Mouse (Mus musculus) T-helper 17 cell (primary cell): Measurements from ENCODE around the gene Gm28042.

Experiments used
- in situ Hi-C, 2 experiments: fragments of 300-600 bp; cut with MboI, MseI; formaldehyde crosslinking; loops; 1 replicate in 1 of 2; 2 replicates in 1 of 2; pipeline ENCODE4 v1.15.1; 2025; ENCODE audit warnings: high pct_unique_total_duplicates in 2 of 2

The Gm28042 gene

DNA sequence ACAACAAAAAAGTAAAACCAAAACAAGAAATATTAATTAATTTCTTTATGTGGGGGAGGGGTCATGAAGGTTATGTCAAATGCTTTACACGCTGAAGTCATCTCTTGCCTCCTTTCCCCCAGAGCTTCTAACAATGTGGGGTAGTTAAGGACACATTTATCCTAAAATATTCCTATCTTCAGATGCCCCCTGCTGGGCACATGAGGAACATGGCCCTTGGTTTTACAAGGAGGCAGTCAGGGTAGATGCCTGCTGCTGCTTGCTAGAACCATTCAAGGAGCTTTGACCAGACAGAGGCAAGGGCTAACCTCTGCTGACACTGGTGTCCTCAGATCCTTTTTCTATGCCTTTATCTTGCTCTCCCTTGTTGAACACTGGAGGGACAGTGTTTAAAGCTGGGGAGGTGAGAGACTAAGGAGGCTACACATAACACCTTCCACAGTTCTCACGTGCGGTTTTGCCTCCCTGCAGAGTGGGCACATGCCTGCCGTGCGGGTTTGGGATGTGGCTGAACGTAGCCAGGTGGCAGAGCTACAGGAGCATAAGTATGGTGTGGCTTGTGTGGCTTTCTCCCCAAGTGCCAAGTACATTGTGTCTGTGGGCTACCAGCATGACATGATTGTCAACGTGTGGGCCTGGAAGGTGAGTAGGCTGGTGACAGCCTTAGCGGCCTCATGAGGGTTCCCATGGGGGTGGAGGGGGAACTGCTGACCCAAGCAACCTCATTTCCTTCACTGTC lies 15.7 kb upstream of the Gm28042 start:
- in situ Hi-C loops, result no loop called here

DNA sequence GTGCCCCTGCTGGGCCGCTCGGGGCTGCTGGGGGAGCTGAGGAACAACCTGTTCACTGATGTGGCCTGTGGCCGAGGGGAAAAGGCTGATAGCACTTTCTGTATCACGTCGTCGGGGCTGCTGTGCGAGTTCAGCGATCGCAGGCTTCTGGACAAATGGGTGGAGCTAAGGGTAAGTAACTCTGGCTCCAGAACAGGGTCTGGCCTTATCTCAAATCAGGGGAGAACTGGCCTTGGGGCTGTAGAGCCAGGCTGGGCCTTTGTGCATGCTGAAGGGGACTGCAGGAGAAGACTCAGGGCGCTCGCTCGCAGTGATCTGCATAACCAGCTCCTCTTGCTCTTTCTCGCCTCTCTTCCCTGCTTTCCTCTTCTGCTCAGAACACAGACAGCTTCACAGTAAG lies 14.4 kb upstream of the Gm28042 start:
- in situ Hi-C loops, result no loop called here

DNA sequence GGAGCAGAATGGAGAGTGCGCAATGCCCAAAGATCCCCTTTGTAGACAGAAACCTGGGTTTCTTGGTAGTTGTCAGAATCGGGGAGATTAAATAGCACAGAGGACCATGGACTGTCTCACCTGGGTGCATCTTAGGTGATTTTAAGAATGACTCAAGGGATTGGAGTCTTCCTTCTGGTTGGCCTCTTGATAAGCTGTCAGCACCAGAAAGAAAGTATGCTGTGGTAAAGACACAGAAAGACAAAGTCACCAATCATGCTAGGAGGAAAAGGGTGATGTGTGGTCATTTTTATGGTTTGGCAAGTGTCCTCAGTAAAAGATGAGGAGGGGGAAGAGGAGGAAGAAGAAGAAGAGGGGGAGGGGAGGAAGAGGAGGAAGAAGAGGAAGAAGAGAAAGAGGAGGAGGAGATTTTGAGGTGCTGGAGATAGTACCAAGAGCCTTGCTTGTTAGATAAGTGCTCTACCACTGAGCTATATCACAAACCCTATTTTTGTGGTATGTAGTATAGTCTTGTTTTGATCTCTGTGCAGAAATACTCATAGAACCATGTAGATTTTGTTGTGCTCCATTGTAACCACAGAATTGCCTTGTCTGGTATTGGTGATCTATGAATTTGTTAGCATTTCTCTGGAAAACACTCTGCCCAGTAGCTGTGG lies 13.3 kb upstream of the Gm28042 start:
- in situ Hi-C loops, result no loop called here

DNA sequence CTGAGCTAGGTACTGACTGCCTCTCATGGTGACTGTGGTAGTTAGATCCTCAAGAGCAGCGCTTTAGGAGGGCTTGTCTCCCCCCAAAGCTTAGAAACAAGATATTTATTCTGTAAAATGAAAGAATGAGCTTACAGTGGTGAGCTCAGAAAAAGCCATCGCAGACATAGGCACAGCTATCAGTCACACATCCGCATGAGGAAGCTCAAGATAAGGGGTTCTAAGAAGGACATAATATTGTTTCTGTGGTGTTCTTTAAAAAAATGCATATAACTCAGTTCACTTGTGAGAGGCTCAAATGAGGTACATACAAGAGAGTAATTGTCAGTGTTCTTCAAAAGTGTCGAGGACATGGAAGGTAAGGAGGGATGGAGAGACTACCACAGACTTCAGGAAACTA lies 11.4 kb upstream of the Gm28042 start:
- in situ Hi-C loops, result loop anchor here (5.0 kb wide), 2 partner anchors 39 to 44 kb away; partner anchors contain the start of gene Mapkbp1 (in 1 of the 2)

DNA sequence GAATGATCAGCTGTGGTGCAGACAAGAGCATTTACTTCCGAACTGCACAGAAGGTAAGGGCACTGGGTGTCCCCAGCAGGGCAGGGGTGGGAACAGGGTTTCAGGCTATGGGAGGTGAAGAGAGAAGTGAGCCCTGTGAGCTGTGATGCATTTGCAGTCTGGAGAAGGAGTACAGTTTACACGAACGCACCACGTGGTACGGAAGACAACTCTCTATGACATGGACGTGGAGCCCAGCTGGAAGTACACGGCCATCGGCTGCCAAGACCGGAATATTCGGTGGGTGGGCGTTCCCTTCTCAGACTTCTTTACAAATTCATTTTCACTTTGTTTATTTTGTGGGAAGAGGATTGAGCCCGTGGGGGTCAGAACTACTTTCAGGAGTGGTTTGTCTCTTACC lies 9.7 kb upstream of the Gm28042 start:
- in situ Hi-C loops, result loop anchor here (5.0 kb wide), 2 partner anchors 40 to 45 kb away; partner anchors contain the start of gene Mapkbp1 (in 1 of the 2)

DNA sequence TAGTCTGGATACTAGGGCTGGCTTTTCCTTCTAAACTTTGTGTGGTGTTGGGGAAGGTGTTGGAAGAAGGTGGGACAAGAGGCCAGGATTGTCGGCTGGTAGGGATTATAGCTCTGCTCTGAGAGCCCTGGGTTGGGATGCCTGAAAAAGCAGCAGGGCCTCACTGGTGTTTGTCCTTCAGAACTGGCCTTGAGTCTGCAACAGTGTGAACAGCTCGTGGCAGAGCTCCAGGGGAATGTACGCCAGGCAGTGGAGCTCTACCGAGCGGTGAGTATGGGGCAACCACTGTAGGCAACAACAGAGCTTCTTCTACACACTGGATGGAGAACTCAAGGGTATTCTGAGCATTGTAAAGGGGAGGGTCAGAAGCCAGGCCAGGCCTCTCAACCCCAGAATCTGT lies 3.0 kb upstream of the Gm28042 start:
- in situ Hi-C loops, result no loop called here

DNA sequence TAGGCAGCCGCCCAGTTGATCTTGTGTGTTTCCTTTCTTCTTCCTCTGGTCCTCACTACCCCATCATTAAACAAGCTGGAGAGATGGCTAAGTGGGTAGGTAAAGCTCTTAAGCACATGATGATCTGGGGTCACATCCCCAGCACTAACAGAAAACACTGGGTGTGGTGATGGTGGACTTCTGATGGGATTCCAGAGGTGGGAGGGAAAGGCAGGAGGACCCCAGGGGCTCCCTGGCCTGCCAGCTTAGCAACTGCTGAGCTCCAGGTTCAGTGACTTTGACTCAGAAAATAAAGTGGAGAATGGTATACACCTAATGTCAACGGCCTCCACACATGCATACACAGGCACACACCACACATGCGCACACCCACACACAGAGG lies 648 bp downstream of the Gm28042 start:
- in situ Hi-C loops, result no loop called here

DNA sequence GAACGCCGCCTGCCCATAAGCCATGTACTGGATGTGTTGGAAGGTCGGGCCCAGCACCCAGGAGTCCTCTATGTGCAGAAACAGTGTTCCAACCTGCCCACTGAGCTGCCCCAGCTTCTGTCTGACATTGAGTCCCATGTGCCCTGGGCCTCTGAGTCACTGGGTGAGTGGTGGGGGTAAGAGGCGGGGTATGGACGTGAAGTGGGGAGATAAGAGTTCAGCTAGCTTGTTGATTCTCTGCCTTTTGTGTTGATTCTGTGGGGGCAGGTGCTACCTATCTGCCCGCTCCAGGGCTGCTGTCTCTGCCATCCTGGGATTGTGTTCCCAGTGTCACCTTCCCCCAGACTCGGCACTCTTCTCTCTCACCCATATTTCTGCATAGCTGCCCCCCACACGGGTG lies 3.1 kb downstream of the Gm28042 start:
- in situ Hi-C loops, result no loop called here

DNA sequence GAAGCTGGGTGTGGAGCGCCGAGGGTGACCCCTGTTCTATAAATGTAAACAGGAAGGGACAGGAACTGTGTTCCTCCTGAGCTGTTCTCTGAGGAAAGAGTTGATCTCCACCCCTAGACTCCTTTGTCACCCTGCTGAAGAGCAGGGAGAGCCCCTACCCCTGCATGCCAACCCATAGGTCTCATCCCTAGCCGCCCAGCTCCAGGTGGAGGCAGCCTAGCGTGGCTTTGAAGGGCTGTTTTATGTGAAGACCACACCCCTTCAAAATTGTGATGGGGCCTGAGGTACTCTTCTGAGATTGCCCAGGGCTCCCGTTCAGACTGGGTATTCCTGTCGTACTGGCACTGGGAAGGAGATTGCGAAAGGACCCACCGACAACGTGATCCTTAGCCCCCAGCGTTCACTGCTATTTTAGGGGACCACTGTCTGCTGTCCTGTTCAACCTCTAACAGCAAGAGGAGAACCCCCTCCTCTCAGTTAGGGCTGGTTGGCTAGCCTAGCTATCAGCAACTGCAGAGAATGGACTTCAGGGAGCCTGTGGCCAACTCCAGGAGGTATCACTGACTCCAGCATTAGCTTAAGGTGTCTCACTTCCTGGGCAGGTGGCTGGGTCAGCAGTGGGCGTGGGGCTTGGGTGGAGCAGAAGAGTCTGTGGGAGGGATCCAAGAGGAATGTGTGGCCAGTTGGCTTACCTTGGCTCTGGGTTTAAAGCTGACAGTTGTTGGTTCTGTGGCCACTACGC lies 5.6 kb downstream of the Gm28042 start, which contains the start of gene Pla2g4b:
TSS of gene Pla2g4b (plus strand) at position 692 of the 742 bp plus-strand sequence.
- in situ Hi-C loops, result no loop called here

DNA sequence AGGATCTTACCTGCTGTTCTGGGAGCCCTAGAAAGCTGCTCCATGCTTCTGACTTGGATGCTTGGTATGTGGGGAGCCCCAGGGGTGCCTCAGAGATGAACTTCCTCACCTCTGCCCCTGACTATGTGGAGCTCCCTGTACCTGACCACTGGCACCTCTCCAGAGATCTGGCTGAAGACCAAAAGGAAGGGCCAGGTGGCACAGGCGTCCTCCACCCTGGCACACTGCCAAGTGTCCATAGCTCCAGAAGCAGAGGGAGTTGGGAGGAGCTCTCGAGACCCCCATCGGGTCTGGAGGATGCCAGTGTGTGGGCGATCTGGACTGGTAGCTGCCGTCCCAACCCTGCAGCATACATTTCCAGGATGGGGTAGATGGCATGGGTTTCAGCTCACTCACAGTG lies 6.4 kb downstream of the Gm28042 start:
- in situ Hi-C loops, result no loop called here

DNA sequence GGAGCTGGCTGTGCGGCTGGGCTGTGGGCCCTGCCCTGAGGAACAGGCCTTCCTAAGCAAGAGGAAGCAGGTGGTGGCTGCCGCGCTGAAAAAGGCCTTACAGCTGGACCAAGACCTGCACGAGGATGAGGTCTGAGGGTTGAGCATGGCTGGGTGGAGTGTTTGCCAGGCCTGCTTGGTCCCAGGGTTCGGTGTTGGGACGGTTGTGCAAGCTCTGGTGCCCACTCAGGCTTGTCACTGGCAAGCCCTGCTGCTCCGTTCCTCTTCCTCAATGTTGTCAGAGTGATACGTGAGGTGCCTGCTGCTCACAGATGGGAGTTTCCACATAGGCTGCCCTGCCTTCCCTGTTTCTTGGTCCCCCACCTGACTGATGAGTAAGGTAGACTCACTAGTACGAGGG lies 10.5 kb downstream of the Gm28042 start:
- in situ Hi-C loops, result no loop called here

DNA sequence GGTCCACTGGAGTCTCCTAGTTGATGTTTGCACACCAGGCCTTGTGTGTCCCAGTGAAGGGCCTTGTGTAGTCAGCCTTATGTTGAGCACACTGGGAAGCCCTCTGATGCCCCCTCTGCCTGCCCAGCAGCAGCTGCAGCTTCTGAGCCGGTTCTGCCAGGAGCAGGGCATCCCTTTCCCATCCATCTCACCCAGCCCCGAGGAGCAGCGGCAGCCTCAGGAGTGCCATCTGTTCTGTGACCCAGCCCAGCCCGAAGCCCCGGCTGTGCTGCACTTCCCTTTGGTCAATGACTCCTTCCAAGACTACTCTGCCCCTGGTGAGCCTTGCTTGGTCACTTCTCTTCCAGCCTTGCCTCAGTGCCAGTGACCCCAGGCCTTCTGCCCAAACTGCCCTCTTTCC lies 13.7 kb downstream of the Gm28042 start:
- in situ Hi-C loops, result no loop called here

DNA sequence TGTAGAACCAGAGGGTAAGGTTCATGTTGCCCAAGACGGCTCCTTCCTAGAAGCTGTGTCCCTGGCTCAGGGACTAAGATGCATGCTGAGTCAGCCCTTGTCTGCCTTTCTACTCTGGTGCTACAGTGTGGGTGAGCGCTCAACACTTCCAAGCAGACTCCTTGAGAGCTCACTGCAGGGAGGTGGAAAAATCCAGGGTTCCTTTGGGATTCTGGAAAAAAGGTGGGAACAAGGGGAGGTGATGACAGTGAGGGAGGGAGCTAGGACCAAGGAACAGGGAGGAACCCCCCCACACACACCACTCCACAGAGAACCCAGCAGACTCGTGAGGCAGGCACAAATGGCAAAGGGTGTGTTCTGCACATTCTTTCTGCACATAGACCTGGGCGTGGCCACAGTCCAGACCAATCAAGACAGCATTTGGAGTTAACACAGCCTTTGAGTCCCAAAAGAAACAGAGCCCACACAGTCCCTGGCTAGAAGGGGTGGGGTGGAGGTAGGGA lies 16.9 kb downstream of the Gm28042 start:
- in situ Hi-C loops, result no loop called here

DNA sequence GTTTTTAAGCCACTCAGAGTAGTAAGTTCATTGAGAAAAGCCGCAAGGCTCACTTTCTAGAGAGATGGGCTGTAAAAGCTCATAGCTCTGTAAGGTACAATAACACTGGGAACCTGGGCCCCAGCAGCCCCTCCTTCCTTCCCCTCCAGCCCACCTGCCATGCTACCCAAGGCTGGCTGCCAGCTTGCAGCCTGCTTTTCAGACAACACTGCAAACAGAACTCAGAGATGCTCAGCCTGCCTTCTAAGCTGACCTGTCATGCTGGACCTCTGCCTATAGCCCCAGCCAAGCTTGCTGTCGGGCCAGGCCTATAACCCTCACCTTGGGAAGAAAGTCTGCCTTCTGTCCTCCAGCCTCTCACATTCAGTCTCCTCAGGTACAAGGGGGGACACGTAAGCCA lies 17.4 kb downstream of the Gm28042 start:
- in situ Hi-C loops, result no loop called here

DNA sequence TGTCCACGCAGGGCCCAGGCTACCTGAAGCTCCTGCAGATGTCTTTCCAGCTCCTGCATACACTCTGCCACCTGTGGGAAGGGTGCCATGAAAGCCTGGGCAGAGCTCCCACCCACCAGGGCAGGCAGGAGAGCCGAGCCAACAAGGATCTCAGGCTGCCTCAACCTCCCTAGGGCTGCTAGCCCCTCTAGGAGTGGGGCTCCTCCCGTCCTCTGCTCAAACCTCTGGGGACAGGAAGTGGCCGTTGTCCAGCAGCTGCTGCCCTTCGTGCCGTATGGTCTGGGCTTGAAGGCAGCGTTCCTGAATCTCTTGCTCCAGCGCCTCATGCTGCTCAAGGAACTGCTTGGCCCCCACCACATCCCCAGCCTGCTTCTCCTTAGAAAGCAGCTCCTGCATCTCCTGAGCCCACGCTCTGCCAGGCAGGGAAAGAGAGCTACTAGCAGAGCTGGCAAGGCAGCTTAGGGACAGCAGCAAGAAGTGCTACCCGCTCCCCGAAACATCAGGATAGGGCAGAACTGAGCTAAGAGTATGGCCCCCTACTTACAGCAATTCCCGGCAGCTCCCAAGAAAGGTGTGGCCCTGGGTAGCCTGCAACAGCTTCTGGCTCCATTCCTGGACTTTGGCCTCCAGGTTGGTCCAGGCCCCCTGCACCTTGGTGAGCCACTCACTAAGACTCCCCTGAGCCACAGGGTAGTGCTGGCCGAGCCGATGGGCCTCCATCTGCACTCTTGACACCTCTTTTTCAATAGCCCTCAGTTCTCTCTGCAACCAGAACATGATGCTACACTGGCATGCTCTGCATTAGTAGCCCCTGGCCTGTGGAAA lies 19.4 kb downstream of the Gm28042 start:
- in situ Hi-C loops, result no loop called here

DNA sequence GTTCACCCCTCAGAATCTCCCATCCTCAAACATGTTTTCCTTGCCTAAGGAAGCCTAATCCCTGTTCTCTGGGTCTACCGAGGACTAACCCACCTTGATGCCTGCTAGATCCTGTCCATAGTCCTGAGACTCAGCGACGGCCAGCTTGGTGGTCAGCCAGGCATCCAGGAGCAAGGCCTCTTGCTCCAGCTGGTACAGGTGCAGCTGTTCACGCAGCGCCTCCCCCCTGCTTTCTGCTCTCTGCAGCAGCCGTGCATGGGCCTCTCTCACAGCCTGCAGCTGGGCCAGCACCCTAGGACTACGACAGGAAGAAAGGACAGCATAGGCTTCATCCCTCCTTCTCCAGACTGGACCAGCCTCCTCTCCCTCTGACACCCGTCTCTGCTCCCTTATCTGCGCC lies 20.9 kb downstream of the Gm28042 start:
- in situ Hi-C loops, result no loop called here

DNA sequence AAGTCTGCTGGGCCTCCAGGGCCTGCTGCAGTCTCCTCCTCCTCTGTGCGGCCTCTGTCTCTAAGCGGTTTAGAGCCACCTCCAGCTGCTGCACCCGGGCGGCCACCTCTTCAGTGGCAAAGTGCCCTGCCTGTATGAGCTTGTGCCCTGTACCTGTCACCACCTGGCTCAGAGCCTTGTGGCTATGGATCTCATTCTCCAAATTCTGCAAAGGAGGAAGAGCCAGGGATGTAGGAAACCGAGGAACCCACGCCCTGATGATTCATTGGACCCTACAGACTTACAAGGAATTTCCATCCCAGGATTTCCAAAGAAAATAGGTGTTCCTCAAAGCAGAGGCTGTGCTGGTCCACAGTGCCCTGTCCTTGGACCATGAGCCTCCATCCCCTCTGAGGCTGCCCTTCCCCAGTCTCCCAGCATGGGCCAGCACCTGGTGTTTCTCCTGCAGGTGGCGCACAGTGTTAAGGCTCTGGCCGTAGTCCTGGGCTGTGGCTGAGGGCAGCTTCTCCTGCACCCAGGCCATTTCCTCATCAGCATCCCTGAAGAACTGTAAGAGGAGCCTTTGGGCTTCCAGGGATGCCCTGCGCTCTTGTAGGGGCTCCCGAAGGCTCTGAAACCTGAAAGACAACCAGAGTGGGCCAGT lies 22.5 kb downstream of the Gm28042 start:
- in situ Hi-C loops, result loop anchor here in 1 of 2 experiments (10.0 kb wide), 1 partner anchor 985 kb away; the partner anchor contains the start of gene Epb42

DNA sequence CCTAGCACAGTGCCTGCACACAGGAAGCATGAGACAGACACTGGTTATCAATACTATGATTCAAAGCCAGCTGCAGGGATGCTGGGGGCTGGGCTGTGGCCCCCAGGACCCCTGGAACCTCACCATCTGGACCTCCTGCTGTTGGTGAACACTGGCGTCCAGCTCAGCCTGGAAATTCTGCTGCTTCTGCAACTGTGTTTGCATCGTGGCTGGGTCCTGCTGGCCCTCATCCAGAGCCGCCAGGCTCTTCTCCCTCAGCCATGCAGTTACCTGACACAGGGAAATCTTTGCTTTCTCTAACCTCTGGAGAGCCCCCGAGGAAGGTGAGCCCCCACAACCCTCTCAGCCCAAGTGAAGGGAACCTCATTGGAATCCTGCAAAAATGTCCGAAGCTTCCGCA lies 24.1 kb downstream of the Gm28042 start:
- in situ Hi-C loops, result loop anchor here in 1 of 2 experiments (10.0 kb wide), 1 partner anchor 983 kb away; the partner anchor contains the start of gene Epb42

DNA sequence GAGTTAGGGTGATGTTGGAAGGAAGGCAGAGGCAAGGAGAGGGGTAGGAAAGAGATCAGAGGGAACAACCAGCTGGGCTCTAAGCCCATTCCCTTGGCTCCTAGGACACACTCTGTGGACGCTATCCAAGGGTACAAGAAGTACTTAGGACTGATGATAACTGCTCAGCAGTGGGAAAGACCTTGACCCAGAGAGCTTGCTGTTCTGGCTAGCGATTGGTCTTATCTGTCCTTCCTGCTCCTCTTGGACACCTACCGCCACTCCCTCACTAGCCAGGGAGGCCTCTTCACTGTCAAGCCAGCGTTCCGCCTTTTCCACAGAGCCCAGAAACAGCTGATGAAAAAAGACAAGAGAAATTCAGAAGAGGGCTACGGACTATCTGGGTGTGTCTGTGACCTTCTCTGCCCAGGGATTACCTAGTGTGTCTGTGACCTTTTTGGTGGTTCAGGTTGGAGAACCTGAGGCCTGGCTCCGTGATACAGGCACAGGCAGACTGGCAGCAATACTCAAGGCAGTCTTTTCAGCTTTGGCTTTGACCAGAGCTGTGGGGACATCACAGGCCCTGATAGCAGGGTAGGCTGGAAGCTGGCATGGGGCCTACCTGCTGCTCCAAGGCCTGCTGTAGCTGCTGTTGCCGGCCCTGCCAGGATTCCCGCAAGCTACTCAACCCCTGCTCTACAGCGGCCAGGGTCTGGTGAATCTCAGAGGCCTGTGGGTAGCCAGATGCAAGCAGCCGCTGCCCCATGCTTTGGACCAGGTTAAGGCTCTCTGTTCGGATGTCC lies 27.7 kb downstream of the Gm28042 start:
- in situ Hi-C loops, result loop anchor here in 1 of 2 experiments (10.0 kb wide), 1 partner anchor 980 kb away; the partner anchor contains the start of gene Epb42

DNA sequence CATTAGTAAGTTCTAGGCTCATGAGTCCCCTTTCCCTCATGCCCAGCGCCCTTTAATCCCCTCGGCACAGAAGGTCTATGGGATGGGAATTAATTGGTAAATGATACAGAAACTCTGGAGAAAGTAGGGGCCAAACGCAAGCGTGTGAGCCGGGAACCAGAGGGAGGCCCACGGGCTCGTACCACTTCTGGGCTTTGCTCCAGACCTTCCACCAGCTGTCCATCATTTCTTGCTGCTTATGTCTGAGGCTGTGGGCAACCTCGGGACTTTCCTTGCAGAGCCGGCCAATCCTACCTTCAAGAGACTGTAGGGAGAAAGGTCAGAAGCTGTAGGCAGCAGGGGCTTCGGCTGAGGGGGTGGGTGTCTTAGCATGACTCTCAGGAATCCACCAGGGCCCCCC lies 28.6 kb downstream of the Gm28042 start:
- in situ Hi-C loops, result loop anchor here in 1 of 2 experiments (10.0 kb wide), 1 partner anchor 979 kb away; the partner anchor contains the start of gene Epb42
